Mouse (Mus musculus) gastrocnemius, postnatal 14 days (tissue): ENCODE results near the gene BC052040. TPM values are rescaled to one million over a fixed set of nuclear protein-coding genes. Genes with fewer than 3 reads are reported as not detected.

Source experiments
- microRNA-seq, 2 experiments: library from miRNA; unstranded; fragments of <30 nt; microRNA quantifications; one replicate each; pipeline ENCODE4 v1.2.0; 2021
- total RNA-seq, 2 experiments: library from RNA; stranded (reverse); gene quantifications; 2 replicates each; pipeline ENCODE4 v1.2.3; 2021

Gene BC052040
- total RNA-seq, 2 experiments from 2014 or later: 1.1 to 1.4 TPM

Small RNA genes within 50 kb of the gene (microRNA-seq; reads per million reads assigned to microRNA genes)
- gene Mir1951: 0 reads per million in 2 experiments
